In the genomic region with DNA sequence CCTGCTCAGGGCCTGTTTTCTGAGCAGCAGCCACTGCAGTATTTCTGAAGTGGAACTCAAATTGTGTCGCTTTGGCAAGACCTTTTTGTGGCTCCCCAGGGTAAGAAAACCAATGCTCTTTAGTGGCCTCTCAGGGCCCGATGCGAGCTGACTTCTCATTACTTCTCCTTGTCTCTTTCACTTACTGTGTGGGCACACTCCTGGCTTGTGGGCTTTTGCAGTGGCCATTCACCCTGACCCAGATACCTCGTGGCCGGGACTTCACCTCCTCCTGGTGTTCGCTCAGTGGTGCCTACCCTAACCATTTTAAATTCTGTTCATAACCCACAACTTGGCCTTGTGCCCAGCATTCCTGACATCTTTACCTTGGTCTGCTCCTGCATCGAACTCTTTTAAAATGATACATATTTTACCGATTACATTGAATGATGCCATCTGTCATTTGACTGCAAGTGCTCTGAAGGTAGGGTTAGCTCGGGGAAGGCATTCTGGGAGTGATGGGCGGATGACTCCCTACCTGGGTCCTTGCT, we compare ENCODE assay signal across 17 mouse cellular contexts.
DNase-seq lines count a peak whose midpoint lies in the region; ATAC-seq and TF ChIP-seq lines count a peak whose summit lies in the region.
"Had no signal": no experiment of that assay in that cellular context is flagged by ENCODE, and none has a peak within 500 bp of the region (broad histone marks: within the 10 kb centered on the region; RNA-seq: fewer than 3 reads in every experiment).

No protein-coding gene starts in this region.

- no peak overlapping the region for H3K4me3 ChIP-seq in hindbrain, embryonic 12.5 days
- no peak overlapping the region for H3K4me3 ChIP-seq in hindbrain, embryonic 11.5 days (ENCODE audit: low read depth, low read length)
- H3K4me3 ChIP-seq in midbrain, embryonic 12.5 days, result no peak overlapping the region
- H3K4me3 ChIP-seq in midbrain, embryonic 15.5 days, result no peak overlapping the region
- H3K4me3 ChIP-seq in embryonic fibroblast, embryonic 13.5 days (ENCODE audit: insufficient read depth, low read length), result no peak overlapping the region
- H3K4me3 ChIP-seq in limb, embryonic 10.5 days, result no peak overlapping the region
- no peak overlapping the region for H3K4me3 ChIP-seq in cerebellum, adult 2 months (replicated peaks; ENCODE audit: insufficient read depth, low read depth, low read length)
- H3K4me3 ChIP-seq: embryonic facial prominence, embryonic 15.5 days had no signal

- no peak overlapping the region for H3K4me2 ChIP-seq in hindbrain, embryonic 12.5 days (replicated peaks)
- H3K4me2 ChIP-seq in hindbrain, embryonic 11.5 days (replicated peaks; ENCODE audit: low read depth, low read length), result no peak overlapping the region
- no peak overlapping the region for H3K4me2 ChIP-seq in midbrain, embryonic 12.5 days (replicated peaks)
- no peak overlapping the region for H3K4me2 ChIP-seq in midbrain, embryonic 15.5 days
- H3K4me2 ChIP-seq: embryonic facial prominence, embryonic 15.5 days had no signal

- no peak for DNase-seq in hindbrain, embryonic 11.5 days (ENCODE audit: low spot score)
- no peak for DNase-seq in limb, embryonic 10.5 days (ENCODE audit: low spot score)
- no peak for DNase-seq in cerebellum, adult 2 months
- DNase-seq in lung, postnatal 14 days, result no peak
- DNase-seq: adrenal gland, postnatal 14 days; B cell, adult 2 months; heart, adult 18-20 months; left cerebral cortex, postnatal 4 days; right cerebral cortex, adult 18-20 months had no signal

- H3K9me3 ChIP-seq in hindbrain, embryonic 12.5 days (replicated peaks), result no peaks in the 10 kb centered on the region
- no peaks in the 10 kb centered on the region for H3K9me3 ChIP-seq in hindbrain, embryonic 11.5 days (ENCODE audit: control insufficient read depth, low read length)
- H3K9me3 ChIP-seq in midbrain, embryonic 12.5 days, result no peaks in the 10 kb centered on the region
- H3K9me3 ChIP-seq in midbrain, embryonic 15.5 days, result no peaks in the 10 kb centered on the region
- H3K9me3 ChIP-seq in limb, embryonic 10.5 days (replicated peaks), result no peaks in the 10 kb centered on the region
- H3K9me3 ChIP-seq: embryonic facial prominence, embryonic 15.5 days had no signal

- no peak for ATAC-seq in hindbrain, embryonic 12.5 days (ENCODE audit: low FRiP score)
- ATAC-seq in hindbrain, embryonic 11.5 days (ENCODE audit: low FRiP score), result no peak
- no peak for ATAC-seq in midbrain, embryonic 12.5 days (ENCODE audit: low FRiP score, low read depth)
- no peak for ATAC-seq in midbrain, embryonic 15.5 days (replicated peaks)
- ATAC-seq: forebrain, embryonic 14.5 days; intestine, postnatal 0 days had no signal

- peaks cover 37% of the 10 kb centered on the region for H3K4me1 ChIP-seq in hindbrain, embryonic 12.5 days
- H3K4me1 ChIP-seq in hindbrain, embryonic 11.5 days (replicated peaks; ENCODE audit: control insufficient read depth, insufficient read depth, low read length), result no peaks in the 10 kb centered on the region
- peaks cover 19% of the 10 kb centered on the region for H3K4me1 ChIP-seq in midbrain, embryonic 12.5 days
- peaks cover 27% of the 10 kb centered on the region for H3K4me1 ChIP-seq in midbrain, embryonic 15.5 days
- peaks cover 16% of the 10 kb centered on the region; the same call in 1 of the 2 replicates for H3K4me1 ChIP-seq in embryonic fibroblast, embryonic 13.5 days (ENCODE audit: control insufficient read depth, insufficient read depth, low read length)
- H3K4me1 ChIP-seq in limb, embryonic 10.5 days, result peaks cover 65% of the 10 kb centered on the region
- no peaks in the 10 kb centered on the region for H3K4me1 ChIP-seq in cerebellum, adult 2 months (ENCODE audit: control insufficient read depth, insufficient read depth, low read length)

- TF ChIP-seq POLR2A in embryonic fibroblast, embryonic 13.5 days (IDR thresholded peaks at IDR 0.05; ENCODE audit: low read depth, low read length), result no peak
- TF ChIP-seq POLR2A in cerebellum, adult 2 months (IDR thresholded peaks at IDR 0.05; ENCODE audit: borderline replicate concordance, insufficient read depth, low read length), result no peak

- no peaks in the 10 kb centered on the region for H3K36me3 ChIP-seq in hindbrain, embryonic 12.5 days
- H3K36me3 ChIP-seq in hindbrain, embryonic 11.5 days (ENCODE audit: control insufficient read depth, insufficient read depth, low read length), result no peaks in the 10 kb centered on the region
- no peaks in the 10 kb centered on the region for H3K36me3 ChIP-seq in midbrain, embryonic 12.5 days
- no peaks in the 10 kb centered on the region for H3K36me3 ChIP-seq in midbrain, embryonic 15.5 days (replicated peaks)
- no peaks in the 10 kb centered on the region for H3K36me3 ChIP-seq in limb, embryonic 10.5 days
- H3K36me3 ChIP-seq: embryonic facial prominence, embryonic 15.5 days had no signal

- H3K27ac ChIP-seq in hindbrain, embryonic 12.5 days, result peak overlapping the region; percentile 90
- no peak overlapping the region for H3K27ac ChIP-seq in hindbrain, embryonic 11.5 days (ENCODE audit: low read depth, low read length)
- 0 out of 2 replicates have a peak overlapping the region, but pooled peaks have one; percentile 86 for H3K27ac ChIP-seq in midbrain, embryonic 12.5 days (replicated peaks)
- H3K27ac ChIP-seq in midbrain, embryonic 15.5 days, result no peak overlapping the region
- 0 out of 2 replicates have a peak overlapping the region, but pooled peaks have one; percentile 17 for H3K27ac ChIP-seq in embryonic fibroblast, embryonic 13.5 days (ENCODE audit: insufficient read depth, low read length)
- H3K27ac ChIP-seq in limb, embryonic 10.5 days, result peak overlapping the region; percentile 58; the same call in 1 of the 2 replicates
- no peak overlapping the region for H3K27ac ChIP-seq in cerebellum, adult 2 months (ENCODE audit: insufficient read depth, low read length)
- H3K27ac ChIP-seq: embryonic facial prominence, embryonic 15.5 days; stomach, postnatal 0 days had no signal

- no peak overlapping the region for H3K9ac ChIP-seq in hindbrain, embryonic 12.5 days
- no peak overlapping the region for H3K9ac ChIP-seq in hindbrain, embryonic 11.5 days (ENCODE audit: low read depth, low read length)
- H3K9ac ChIP-seq in midbrain, embryonic 12.5 days (replicated peaks), result no peak overlapping the region
- no peak overlapping the region for H3K9ac ChIP-seq in midbrain, embryonic 15.5 days
- H3K9ac ChIP-seq: embryonic facial prominence, embryonic 15.5 days had no signal

- no peaks in the 10 kb centered on the region for H3K27me3 ChIP-seq in hindbrain, embryonic 12.5 days
- no peaks in the 10 kb centered on the region for H3K27me3 ChIP-seq in hindbrain, embryonic 11.5 days (ENCODE audit: control insufficient read depth, insufficient read depth, low read length)
- no peaks in the 10 kb centered on the region for H3K27me3 ChIP-seq in midbrain, embryonic 12.5 days
- no peaks in the 10 kb centered on the region for H3K27me3 ChIP-seq in midbrain, embryonic 15.5 days (replicated peaks)
- no peaks in the 10 kb centered on the region for H3K27me3 ChIP-seq in limb, embryonic 10.5 days (ENCODE audit: low read depth, poor library complexity, severe bottlenecking)
- H3K27me3 ChIP-seq in cerebellum, adult 2 months (ENCODE audit: control insufficient read depth, insufficient read depth, low read length), result no peaks in the 10 kb centered on the region
- H3K27me3 ChIP-seq: embryonic facial prominence, embryonic 15.5 days had no signal

- no peak for TF ChIP-seq CTCF in embryonic fibroblast, embryonic 13.5 days (IDR thresholded peaks at IDR 0.05; ENCODE audit: borderline replicate concordance, insufficient read depth, low read length)
- TF ChIP-seq CTCF in cerebellum, adult 2 months (IDR thresholded peaks at IDR 0.05; ENCODE audit: borderline replicate concordance, insufficient read depth, low read depth, low read length), result no peak

- 74% methylated on average over 10 of the region's 10 CpGs for WGBS in hindbrain, embryonic 12.5 days
- 87% methylated on average over 10 of the region's 10 CpGs for WGBS in hindbrain, embryonic 11.5 days
- WGBS in midbrain, embryonic 12.5 days, result 88% methylated on average over 10 of the region's 10 CpGs
- WGBS in midbrain, embryonic 15.5 days, result 82% methylated on average over 10 of the region's 10 CpGs
- WGBS in limb, embryonic 10.5 days, result 88% methylated on average over 10 of the region's 10 CpGs
- 72% methylated on average over 10 of the region's 10 CpGs for WGBS in cerebellum, adult 2 months

Comparison
In these comparisons a context has a peak if more than half of its experiments do, and no peak if none do; other contexts are left out.
1. H3K27ac ChIP-seq: peak in hindbrain, embryonic 12.5 days (single experiment), midbrain, embryonic 12.5 days (single experiment), embryonic fibroblast, embryonic 13.5 days (single experiment) and limb, embryonic 10.5 days (single experiment); none in hindbrain, embryonic 11.5 days (single experiment), midbrain, embryonic 15.5 days (single experiment) and cerebellum, adult 2 months (single experiment).